Mouse (Mus musculus): ENCODE measurements around the gene Slc16a5. TPM values are rescaled to one million over a fixed set of nuclear protein-coding genes. Genes with fewer than 3 reads are reported as not detected.

Gene Slc16a5
- polyA plus RNA-seq, 1 experiment: 0.10 TPM

GRCm38 (mm10) chr11:115478296-115478938 lies 16.1 kb downstream of the Slc16a5 start:
- H3K36me3 ChIP-seq (ENCODE audit: control insufficient read depth, insufficient read depth): peaks cover 4% of the 10 kb centered on the region
- H3ac ChIP-seq (ENCODE audit: control insufficient read depth, insufficient read length): no peak overlapping the region
- H3K79me2 ChIP-seq (ENCODE audit: control insufficient read depth, insufficient read depth): no peaks in the 10 kb centered on the region
- no peaks in the 10 kb centered on the region for H3K27me3 ChIP-seq (ENCODE audit: control insufficient read depth, insufficient read depth, insufficient read length)
- H3K4me2 ChIP-seq (ENCODE audit: low read depth): no peak overlapping the region
- H3K4me3 ChIP-seq: no peak overlapping the region
- TF ChIP-seq USF1 (IDR thresholded peaks at IDR 0.05; ENCODE audit: low read depth) (no peak), MYOD1 (IDR thresholded peaks at IDR 0.05; ENCODE audit: control insufficient read depth in 1 of 3, insufficient read length in 2 of 3, low read depth in 2 of 3) (no peak), E2F4 (IDR thresholded peaks at IDR 0.05; ENCODE audit: insufficient read depth) (no peak), MYOG (IDR thresholded peaks at IDR 0.05; ENCODE audit: control insufficient read depth in 1 of 3, insufficient read depth in 1 of 3, insufficient read length in 2 of 3, low read depth in 2 of 3) (no peak), SRF (IDR thresholded peaks at IDR 0.05; ENCODE audit: control insufficient read depth, insufficient read length, low read depth) (no peak)

GRCm38 (mm10) chr11:115481553-115482259 lies 19.4 kb downstream of the Slc16a5 start:
- H3K4me3 ChIP-seq: no peak overlapping the region
- H3K36me3 ChIP-seq (ENCODE audit: control insufficient read depth, insufficient read depth): peaks cover 4% of the 10 kb centered on the region
- H3K4me2 ChIP-seq (ENCODE audit: low read depth): no peak overlapping the region
- no peaks in the 10 kb centered on the region for H3K27me3 ChIP-seq (ENCODE audit: control insufficient read depth, insufficient read depth, insufficient read length)
- no peak overlapping the region for H3ac ChIP-seq (ENCODE audit: control insufficient read depth, insufficient read length)
- H3K79me2 ChIP-seq (ENCODE audit: control insufficient read depth, insufficient read depth): no peaks in the 10 kb centered on the region
- no peak for TF ChIP-seq POLR2AphosphoS2 (IDR thresholded peaks at IDR 0.05; ENCODE audit: insufficient read length, low read depth)
- TF ChIP-seq MYOD1 (IDR thresholded peaks at IDR 0.05; ENCODE audit: control insufficient read depth in 1 of 3, insufficient read length in 2 of 3, low read depth in 2 of 3): no peak
- TF ChIP-seq USF1 (IDR thresholded peaks at IDR 0.05; ENCODE audit: low read depth): no peak

GRCm38 (mm10) chr11:115483278-115483677 lies 21.0 kb downstream of the Slc16a5 start:
- Histone ChIP-seq H3K27me3 (ENCODE audit: control insufficient read depth, insufficient read depth, insufficient read length) (no peaks in the 10 kb centered on the region), H3K79me2 (ENCODE audit: control insufficient read depth, insufficient read depth) (no peaks in the 10 kb centered on the region), H3K36me3 (ENCODE audit: control insufficient read depth, insufficient read depth) (peaks cover 4% of the 10 kb centered on the region), H3ac (ENCODE audit: control insufficient read depth, insufficient read length) (no peak overlapping the region), H3K4me3 (no peak overlapping the region), H3K4me2 (ENCODE audit: low read depth) (no peak overlapping the region)
- TF ChIP-seq TCF12 (IDR thresholded peaks at IDR 0.05; ENCODE audit: insufficient read depth, poor library complexity, severe bottlenecking) (no peak), POLR2A (IDR thresholded peaks at IDR 0.05; ENCODE audit: insufficient read length, low read depth) (no peak), MYOD1 (IDR thresholded peaks at IDR 0.05; ENCODE audit: control insufficient read depth in 1 of 3, insufficient read length in 2 of 3, low read depth in 2 of 3) (peak in 2 of 3 experiments; percentile 5 to 60)

GRCm38 (mm10) chr11:115483726-115484125 lies 21.5 kb downstream of the Slc16a5 start:
- Histone ChIP-seq H3K79me2 (ENCODE audit: control insufficient read depth, insufficient read depth) (no peaks in the 10 kb centered on the region), H3K4me3 (no peak overlapping the region), H3K36me3 (ENCODE audit: control insufficient read depth, insufficient read depth) (peaks cover 4% of the 10 kb centered on the region), H3K27me3 (ENCODE audit: control insufficient read depth, insufficient read depth, insufficient read length) (no peaks in the 10 kb centered on the region), H3ac (ENCODE audit: control insufficient read depth, insufficient read length) (no peak overlapping the region), H3K4me2 (ENCODE audit: low read depth) (no peak overlapping the region)
- no peak for TF ChIP-seq TCF3 (IDR thresholded peaks at IDR 0.05; ENCODE audit: insufficient read length, low read depth)
- no peak for TF ChIP-seq TCF12 (IDR thresholded peaks at IDR 0.05; ENCODE audit: insufficient read depth, poor library complexity, severe bottlenecking)
- TF ChIP-seq CEBPB (IDR thresholded peaks at IDR 0.05; ENCODE audit: insufficient read depth, poor library complexity, severe bottlenecking): no peak
- no peak for TF ChIP-seq MYOD1 (IDR thresholded peaks at IDR 0.05; ENCODE audit: control insufficient read depth in 1 of 3, insufficient read length in 2 of 3, low read depth in 2 of 3)
- no peak for TF ChIP-seq REST (IDR thresholded peaks at IDR 0.05; ENCODE audit: insufficient read depth, insufficient read length)
- no peak for TF ChIP-seq USF1 (IDR thresholded peaks at IDR 0.05; ENCODE audit: low read depth)
- no peak for TF ChIP-seq POLR2A (IDR thresholded peaks at IDR 0.05; ENCODE audit: insufficient read length, low read depth)
- no peak for TF ChIP-seq MYOG (IDR thresholded peaks at IDR 0.05; ENCODE audit: control insufficient read depth in 1 of 3, insufficient read depth in 1 of 3, insufficient read length in 2 of 3, low read depth in 2 of 3)
- TF ChIP-seq POLR2AphosphoS2 (IDR thresholded peaks at IDR 0.05; ENCODE audit: insufficient read length, low read depth): no peak
- TF ChIP-seq E2F4 (IDR thresholded peaks at IDR 0.05; ENCODE audit: insufficient read depth): no peak

GRCm38 (mm10) chr11:115485155-115485554 lies 22.9 kb downstream of the Slc16a5 start:
- H3K36me3 ChIP-seq (ENCODE audit: control insufficient read depth, insufficient read depth): peaks cover 7% of the 10 kb centered on the region
- no peaks in the 10 kb centered on the region for H3K27me3 ChIP-seq (ENCODE audit: control insufficient read depth, insufficient read depth, insufficient read length)
- no peak overlapping the region for H3K4me2 ChIP-seq (ENCODE audit: low read depth)
- TF ChIP-seq POLR2A (IDR thresholded peaks at IDR 0.05; ENCODE audit: insufficient read length, low read depth): no peak
- TF ChIP-seq MYOG (IDR thresholded peaks at IDR 0.05; ENCODE audit: control insufficient read depth in 1 of 3, insufficient read depth in 1 of 3, insufficient read length in 2 of 3, low read depth in 2 of 3): no peak
- TF ChIP-seq MAX (IDR thresholded peaks at IDR 0.05; ENCODE audit: low read depth): no peak
- TF ChIP-seq POLR2AphosphoS2 (IDR thresholded peaks at IDR 0.05; ENCODE audit: insufficient read length, low read depth): no peak
- no peak for TF ChIP-seq TCF3 (IDR thresholded peaks at IDR 0.05; ENCODE audit: insufficient read length, low read depth)
- no peak for TF ChIP-seq TCF12 (IDR thresholded peaks at IDR 0.05; ENCODE audit: insufficient read depth, poor library complexity, severe bottlenecking)
- no peak for TF ChIP-seq MYOD1 (IDR thresholded peaks at IDR 0.05; ENCODE audit: control insufficient read depth in 1 of 3, insufficient read length in 2 of 3, low read depth in 2 of 3)
- no peak for TF ChIP-seq E2F4 (IDR thresholded peaks at IDR 0.05; ENCODE audit: insufficient read depth)
- TF ChIP-seq REST (IDR thresholded peaks at IDR 0.05; ENCODE audit: insufficient read depth, insufficient read length): no peak
- TF ChIP-seq SRF (IDR thresholded peaks at IDR 0.05; ENCODE audit: control insufficient read depth, insufficient read length, low read depth): no peak
- no peak for TF ChIP-seq CEBPB (IDR thresholded peaks at IDR 0.05; ENCODE audit: insufficient read depth, poor library complexity, severe bottlenecking)
- TF ChIP-seq USF1 (IDR thresholded peaks at IDR 0.05; ENCODE audit: low read depth): no peak
- no peaks in the 10 kb centered on the region for H3K79me2 ChIP-seq (ENCODE audit: control insufficient read depth, insufficient read depth)
- H3ac ChIP-seq (ENCODE audit: control insufficient read depth, insufficient read length): no peak overlapping the region
- H3K4me3 ChIP-seq: no peak overlapping the region

All from myocyte (in vitro differentiated cells).